Mouse (Mus musculus) layer of hippocampus, adult 9-10 months (tissue): ENCODE data around the gene Vamp8.

Experiments
- DNase-seq: peaks from one replicate; pipeline ENCODE4 v3.0.0; 2022; ENCODE audit warnings: low spot score

Vamp8 gene

DNA sequence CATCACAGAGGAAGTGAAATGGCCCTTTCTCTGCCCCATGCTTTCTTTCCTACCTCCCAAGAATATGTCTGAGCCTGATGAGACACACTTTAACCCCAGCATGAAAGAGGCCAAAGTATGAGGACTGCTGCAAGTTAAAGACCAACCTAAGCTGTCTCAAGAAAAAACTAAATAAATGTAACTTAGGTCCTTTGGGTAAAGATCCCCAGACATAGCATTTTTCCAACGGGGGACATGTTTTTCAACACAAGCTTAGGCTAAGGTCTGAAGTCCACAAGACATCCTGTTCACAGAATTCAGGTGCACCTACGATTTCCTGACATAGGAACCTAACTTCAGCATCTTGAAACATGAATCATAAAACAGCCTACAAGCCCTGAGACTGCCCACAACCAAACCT lies 40.3 kb downstream of the Vamp8 start:
- DNase-seq, result no peak

- no peak for DNase-seq
Observed at GRCm38 (mm10) chr6:72348411-72348810, 42.1 kb downstream of the Vamp8 start.

- DNase-seq, result no peak
Observed at GRCm38 (mm10) chr6:72347166-72347941, 43.1 kb downstream of the Vamp8 start, which contains the start of gene 0610030E20Rik. 0610030E20Rik (plus strand) TSS chr6:72347317.

DNA sequence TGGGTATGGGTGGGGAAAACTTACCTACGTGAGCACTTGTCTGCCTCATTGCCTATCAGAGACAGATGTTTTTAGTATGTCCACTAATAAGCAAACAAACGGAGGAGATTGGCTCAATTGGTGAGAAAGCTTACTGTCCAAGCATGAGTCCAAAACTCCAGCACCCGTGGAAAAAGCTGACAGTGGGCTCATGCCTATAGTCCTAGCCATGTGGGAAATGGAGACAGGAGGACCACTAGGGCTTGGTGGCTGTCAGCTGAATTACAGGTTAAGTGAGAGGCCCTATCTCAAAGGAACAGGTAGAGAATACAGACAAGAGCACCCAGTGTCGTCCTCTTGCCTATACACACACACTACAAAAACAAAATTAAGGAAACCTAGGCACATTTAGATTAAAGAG lies 44.2 kb downstream of the Vamp8 start:
- DNase-seq, result no peak

- DNase-seq, result no peak
Observed at GRCm38 (mm10) chr6:72345633-72346032, 44.9 kb downstream of the Vamp8 start.

DNA sequence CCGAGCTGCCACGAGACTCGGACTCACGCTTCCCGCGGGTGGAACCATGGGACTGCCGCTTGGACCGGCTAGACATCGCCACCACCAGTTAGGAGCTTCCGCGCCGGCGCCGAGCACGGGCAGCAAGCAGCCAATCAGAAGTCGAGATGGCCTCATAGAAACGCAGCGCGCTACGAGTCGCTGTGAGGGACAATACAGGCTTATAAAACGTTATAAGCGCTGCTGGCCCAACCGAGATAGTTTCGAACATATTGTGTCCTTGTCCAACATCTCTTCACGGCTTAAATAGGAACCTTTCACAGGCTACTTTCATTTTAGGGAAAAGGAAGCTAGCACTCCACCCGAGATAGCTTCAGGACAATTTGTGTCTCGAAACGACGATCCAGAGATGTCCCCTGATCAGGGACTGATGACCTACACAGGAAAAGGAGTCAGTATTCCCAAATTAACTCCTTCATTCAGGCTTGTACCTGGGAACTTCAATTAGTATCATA lies 45.4 kb downstream of the Vamp8 start, which contains the start of gene Usp39:
Gene Usp39 (minus strand): TSS at position 111 of the 494 bp plus-strand sequence.
- peak; percentile 87 for DNase-seq

DNA sequence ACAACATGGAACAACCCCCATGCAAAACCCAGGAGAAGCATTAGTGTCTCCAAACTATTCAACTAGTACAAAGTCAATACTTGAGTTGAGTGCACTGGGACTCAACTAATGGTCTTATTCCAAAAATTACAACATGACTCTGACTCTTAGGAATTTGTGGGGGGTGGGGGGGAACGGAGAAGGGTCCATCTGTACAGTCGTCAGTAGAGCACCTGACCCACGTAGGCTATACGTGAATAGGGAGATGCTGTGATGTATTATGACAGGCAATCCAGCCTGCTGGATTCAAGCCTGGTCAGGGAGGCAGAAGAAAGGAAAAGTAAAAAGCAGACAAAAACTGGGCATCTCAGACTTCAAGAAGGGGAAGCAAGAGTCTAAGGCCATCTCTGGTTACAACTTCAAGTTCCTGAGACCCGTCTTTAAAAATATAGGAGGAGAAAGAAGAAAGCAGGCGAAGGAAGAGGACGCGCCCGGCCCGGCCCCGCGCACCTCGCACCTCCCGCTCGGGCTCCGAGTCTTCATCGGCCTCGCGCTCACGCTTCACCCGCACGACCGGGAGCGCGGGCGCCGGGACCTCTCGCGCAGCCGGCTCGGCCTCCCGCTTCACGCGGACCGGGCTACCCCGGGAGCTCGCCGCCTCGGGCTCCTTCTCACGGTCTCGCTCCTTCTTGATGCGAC lies 46.0 kb downstream of the Vamp8 start:
- DNase-seq, result no peak

- DNase-seq, result no peak
Observed at GRCm38 (mm10) chr6:72340481-72340880, 50.0 kb downstream of the Vamp8 start.
